Mouse (Mus musculus) ES-Bruce4 (cell line): ENCODE measurements around the gene Mecom.

Experiments
- CTCF ChIP-seq: IDR thresholded peaks from one replicate; pipeline ENCODE4 v1.8.1; 2011; ENCODE audit warnings: low read depth, low read length
- POLR2A ChIP-seq: IDR thresholded peaks from one replicate; pipeline ENCODE4 v1.8.1; 2011; ENCODE audit warnings: low read length; ENCODE audit not compliant: insufficient read depth

GRCm38 (mm10) chr3:29980531-29980930, 567.3 kb downstream of the Mecom start:
- TF ChIP-seq POLR2A = no peak
- no peak for TF ChIP-seq CTCF
